Mouse (Mus musculus): Measurements from ENCODE around the gene Gm10197.

The Gm10197 gene

DNA sequence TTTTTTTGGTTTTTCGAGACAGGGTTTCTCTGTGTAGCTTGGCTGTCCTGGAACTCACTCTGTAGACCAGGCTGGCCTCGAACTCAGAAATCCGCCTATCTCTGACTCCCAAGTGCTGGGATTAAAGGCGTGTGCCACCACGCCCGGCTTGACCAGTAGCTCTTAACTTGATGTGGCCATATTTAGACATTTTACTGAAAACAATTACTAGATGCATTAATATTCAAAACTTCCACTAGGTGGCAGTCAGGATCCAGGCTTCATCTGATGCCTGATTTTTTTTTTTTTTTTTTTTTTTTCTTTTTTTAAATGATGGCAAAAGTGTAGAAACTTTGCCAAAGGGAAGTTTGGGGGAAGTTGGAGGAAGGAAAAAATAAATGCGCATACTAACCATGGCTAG, 23.0 kb upstream of the Gm10197 start:
- peak; percentile 72 for DNase-seq (ENCODE audit: low read depth, low spot score)

DNA sequence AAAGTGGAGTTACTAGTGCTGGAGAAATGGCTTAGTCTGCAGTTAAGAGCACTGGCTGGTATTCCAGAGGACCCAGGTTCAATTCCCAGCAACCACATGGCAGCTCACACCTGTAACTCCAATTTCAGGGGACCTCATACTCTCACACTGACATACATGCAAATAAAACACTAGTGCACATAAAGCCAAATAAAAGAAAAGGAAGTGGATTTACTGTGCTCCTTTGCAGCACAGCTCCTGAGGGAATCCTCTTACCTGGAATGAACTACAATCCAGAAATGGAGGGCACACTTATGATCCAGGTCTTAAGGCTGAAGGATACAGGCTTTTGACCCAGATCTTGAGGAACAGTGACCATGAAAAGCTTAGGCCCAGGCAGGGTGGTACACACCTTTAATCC, 22.1 kb upstream of the Gm10197 start:
- no peak for DNase-seq (ENCODE audit: low read depth, low spot score)

- DNase-seq (ENCODE audit: low read depth, low spot score) = no peak
Measured at GRCm38 (mm10) chr19:53392781-53393343, 21.3 kb upstream of the Gm10197 start.

DNA sequence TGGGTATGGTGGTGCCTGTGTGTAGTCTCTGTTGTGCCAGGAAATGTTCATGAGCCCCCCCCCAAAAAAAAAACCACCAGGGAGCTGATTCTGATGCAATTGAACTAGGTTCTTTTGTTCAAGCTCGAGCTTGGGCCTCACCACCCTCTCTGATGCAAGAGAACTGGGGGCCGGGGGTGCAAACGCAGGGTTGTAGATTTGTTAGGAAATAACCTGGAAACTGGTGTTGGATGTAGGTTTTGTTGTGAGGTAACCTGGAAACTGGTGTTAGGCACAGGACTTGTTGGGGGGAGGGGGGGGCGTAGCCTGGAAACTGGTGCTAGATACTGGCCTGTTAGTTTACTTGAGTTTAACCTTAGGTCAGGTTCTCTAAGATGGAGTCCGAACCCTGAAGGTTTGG, 20.2 kb upstream of the Gm10197 start:
- no peak for DNase-seq (ENCODE audit: low read depth, low spot score)

DNA sequence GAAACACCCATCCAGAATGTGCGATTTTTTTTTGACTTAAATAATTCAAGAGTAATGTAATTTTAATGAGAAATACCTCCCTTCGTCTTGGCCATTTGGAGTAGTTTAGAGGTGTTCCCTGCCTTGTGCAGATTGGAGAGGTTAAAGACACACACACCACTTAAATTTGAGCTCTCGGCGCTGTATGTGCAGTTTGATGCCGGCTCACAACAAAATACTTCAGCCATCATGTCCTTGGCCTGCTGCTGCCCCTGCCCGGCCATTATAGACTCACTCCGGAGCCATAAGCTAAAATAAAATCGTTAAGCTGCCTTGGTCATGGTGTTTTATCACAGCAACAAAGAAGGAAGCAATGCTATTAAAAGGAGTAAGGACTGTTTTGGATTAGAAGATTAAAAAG, 19.8 kb upstream of the Gm10197 start:
- no peak for DNase-seq (ENCODE audit: low read depth, low spot score)

- peak; percentile 100 for DNase-seq (ENCODE audit: low read depth, low spot score)
Measured at GRCm38 (mm10) chr19:53390495-53391007, 19.0 kb upstream of the Gm10197 start, which contains the start of gene Smndc1. Gene Smndc1 (minus strand): TSS chr19:53390578.

- DNase-seq (ENCODE audit: low read depth, low spot score) = peak; percentile 26
Measured at GRCm38 (mm10) chr19:53389851-53390431, 18.4 kb upstream of the Gm10197 start.

GRCm38 (mm10) chr19:53389417-53389816, 17.9 kb upstream of the Gm10197 start:
- DNase-seq (ENCODE audit: low read depth, low spot score) = no peak

- DNase-seq (ENCODE audit: low read depth, low spot score) = no peak
Measured at GRCm38 (mm10) chr19:53383336-53383735, 11.8 kb upstream of the Gm10197 start.

- no peak for DNase-seq (ENCODE audit: low read depth, low spot score)
Measured at GRCm38 (mm10) chr19:53378421-53378820, 6.9 kb upstream of the Gm10197 start.

GRCm38 (mm10) chr19:53377652-53378051, 6.1 kb upstream of the Gm10197 start:
- DNase-seq (ENCODE audit: low read depth, low spot score) = no peak

DNA sequence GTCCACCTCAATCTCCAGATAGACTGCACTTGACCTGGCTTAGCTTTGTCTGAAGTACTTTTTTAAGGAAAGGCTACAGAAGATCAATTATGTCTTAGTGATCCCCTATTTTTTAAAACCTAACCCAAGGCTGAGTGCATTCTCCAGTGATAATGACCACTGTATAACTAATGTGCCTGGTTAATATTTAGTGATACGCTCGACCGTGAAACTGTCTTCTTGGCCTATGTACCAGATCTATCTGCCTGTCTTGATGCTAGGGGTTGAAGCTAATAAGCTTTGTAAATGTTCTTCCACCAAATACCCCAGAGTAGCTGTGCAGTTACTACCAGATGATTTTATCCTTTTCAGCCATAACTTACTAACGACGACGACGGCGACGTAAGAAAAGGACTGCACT, 4.2 kb upstream of the Gm10197 start:
- no peak for DNase-seq (ENCODE audit: low read depth, low spot score)

DNA sequence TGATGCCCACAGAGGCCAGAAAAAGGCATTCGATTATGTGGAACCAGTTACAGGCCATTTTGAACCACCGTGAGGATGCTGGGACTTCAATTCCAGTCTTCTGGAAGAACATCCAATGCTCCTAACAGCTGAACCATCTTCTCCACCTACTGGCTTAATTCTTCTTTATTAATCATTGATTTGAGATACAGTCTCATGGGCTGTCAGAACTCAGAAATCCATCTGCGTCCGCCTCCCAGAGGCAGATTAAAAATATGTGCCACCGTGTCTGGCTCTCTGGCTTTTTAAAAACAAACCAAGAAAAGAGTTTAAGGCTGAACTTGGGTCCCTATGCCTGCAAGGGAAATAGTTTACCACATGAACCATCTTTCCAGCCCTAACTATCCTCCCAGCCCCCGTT, 3.7 kb upstream of the Gm10197 start:
- DNase-seq (ENCODE audit: low read depth, low spot score) = no peak

DNA sequence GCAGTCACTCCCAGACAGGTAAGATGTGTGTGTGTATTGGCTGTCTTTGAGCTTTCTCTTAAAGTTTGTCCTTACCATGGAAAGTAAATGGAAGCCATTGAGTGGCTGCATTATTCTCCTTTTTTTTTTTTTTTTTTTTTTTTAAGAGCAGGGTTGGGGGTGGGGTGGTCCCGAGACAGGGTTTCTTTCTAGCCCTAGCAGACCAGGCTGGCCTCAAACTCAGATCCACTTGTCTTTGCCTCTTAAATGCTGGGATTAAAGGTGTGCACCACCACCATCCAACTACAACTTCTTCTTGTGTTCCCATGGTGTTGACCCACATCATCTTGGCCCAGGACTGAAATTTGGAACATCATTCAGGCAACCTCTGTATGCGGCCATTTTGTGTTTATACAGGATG, 2.0 kb upstream of the Gm10197 start:
- no peak for DNase-seq (ENCODE audit: low read depth, low spot score)

- DNase-seq (ENCODE audit: low read depth, low spot score) = no peak
Measured at GRCm38 (mm10) chr19:53370233-53370632, 1.3 kb downstream of the Gm10197 start.

- peak; percentile 85 for DNase-seq (ENCODE audit: low read depth, low spot score)
Measured at GRCm38 (mm10) chr19:53369469-53370043, 2.0 kb downstream of the Gm10197 start.

- DNase-seq (ENCODE audit: low read depth, low spot score) = no peak
Measured at GRCm38 (mm10) chr19:53366881-53367280, 4.7 kb downstream of the Gm10197 start.

- DNase-seq (ENCODE audit: low read depth, low spot score) = no peak
Measured at GRCm38 (mm10) chr19:53366057-53366775, 5.3 kb downstream of the Gm10197 start.

DNA sequence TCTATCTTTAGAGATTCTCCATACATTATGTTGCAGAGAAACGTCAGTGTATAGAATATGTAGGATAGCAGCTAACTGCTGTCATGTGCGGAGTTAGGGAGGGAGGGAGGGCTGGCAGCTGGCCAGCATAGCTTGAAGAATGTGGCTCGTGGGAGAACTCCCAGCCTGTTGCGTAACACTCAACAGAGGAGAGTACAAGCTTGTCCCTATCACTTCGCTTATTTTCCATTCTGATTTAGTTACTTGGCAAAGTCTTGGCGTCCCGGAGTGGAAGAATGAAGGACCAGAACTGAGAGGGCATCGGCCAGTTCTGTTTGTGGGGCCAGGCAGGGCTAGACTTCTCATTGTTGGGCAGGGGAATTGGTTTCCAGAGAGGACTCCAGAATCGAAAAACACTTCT, 6.6 kb downstream of the Gm10197 start:
- peak; percentile 43 for DNase-seq (ENCODE audit: low read depth, low spot score)

DNA sequence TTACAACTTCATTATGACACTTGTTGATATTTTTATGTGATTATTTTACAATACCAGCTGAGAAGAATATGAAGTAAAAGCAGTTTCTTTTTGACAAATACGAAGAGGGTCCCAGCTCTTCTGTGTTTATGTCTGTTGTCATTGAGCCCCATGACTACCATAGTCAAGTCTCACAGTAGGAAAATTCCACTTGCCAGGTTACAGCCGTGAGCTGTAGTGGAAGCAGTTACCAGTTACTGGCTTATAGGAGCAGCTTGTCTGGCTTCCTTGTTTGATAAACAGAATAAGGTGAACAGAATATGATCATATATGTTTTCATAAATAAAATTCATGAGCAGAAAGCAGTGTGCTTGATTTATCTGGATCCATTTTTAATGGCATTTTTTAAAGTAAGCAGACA, 7.0 kb downstream of the Gm10197 start:
- DNase-seq (ENCODE audit: low read depth, low spot score) = no peak

- DNase-seq (ENCODE audit: low read depth, low spot score) = no peak
Measured at GRCm38 (mm10) chr19:53362967-53363366, 8.6 kb downstream of the Gm10197 start.

DNA sequence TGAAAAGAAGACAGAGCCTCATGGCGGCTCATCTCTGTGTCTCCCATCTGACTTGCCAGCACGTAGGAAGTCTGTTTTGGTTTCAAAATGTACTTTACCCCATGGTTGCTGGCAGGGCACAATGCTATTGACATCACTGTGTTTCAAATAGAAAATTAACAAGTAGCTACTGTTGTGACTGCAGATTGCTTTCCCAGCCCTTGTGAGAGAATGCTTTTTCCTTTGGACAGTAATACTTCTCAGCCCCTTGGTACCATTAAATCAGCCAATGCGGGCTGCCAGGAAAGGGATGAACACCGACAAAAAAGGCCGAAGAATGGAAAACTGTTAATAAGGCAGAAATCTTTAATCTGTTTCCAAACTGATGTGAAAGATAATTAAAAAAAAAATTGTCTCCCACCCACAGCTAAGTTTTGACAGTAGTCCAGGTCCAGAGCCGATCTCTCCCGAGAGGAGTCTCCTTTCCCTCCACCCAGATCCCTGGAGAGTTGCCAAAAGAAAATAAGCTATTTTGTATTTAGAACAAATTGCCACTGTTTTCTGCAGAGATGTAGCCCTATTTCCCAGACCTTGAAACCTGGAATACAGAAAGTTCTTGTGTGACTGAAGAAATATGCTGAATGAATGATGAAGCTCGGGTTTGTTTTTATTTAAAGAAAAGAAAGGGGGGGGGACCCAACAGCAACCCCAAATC, 11.2 kb downstream of the Gm10197 start:
- DNase-seq (ENCODE audit: low read depth, low spot score) = no peak
